Mouse (Mus musculus): Measurements from ENCODE around the gene Rims1. TPM values are rescaled to one million over a fixed set of nuclear protein-coding genes. Genes with fewer than 3 reads are reported as not detected.
A peak's percentile ranks its signal among the peaks of the same experiment; 100 is the strongest.

Gene Rims1
- polyA plus RNA-seq, 1 experiment from 2014 or later, result 1.4 TPM

- no peak for DNase-seq (ENCODE audit: low spot score)
- Histone ChIP-seq H3K9me3 (no peaks in the 10 kb centered on the region), H3K36me3 (replicated peaks) (no peaks in the 10 kb centered on the region), H3K4me1 (no peaks in the 10 kb centered on the region), H3K27ac (replicated peaks) (no peak overlapping the region), H3K27me3 (replicated peaks; ENCODE audit: low read depth, poor library complexity, severe bottlenecking) (no peaks in the 10 kb centered on the region), H3K4me3 (no peak overlapping the region)
- 91% methylated on average over 7 of the region's 7 CpGs for WGBS
Observed at GRCm38 (mm10) chr1:22410173-22410572, 395.6 kb downstream of the Rims1 start.

GRCm38 (mm10) chr1:22386361-22386760 lies 419.4 kb downstream of the Rims1 start:
- peak; percentile 16 for DNase-seq (ENCODE audit: low spot score)
- no peaks in the 10 kb centered on the region for H3K9me3 ChIP-seq
- no peaks in the 10 kb centered on the region for H3K36me3 ChIP-seq (replicated peaks)
- 69% methylated on average over 3 of the region's 3 CpGs for WGBS
- H3K4me1 ChIP-seq, result no peaks in the 10 kb centered on the region
- no peaks in the 10 kb centered on the region for H3K27me3 ChIP-seq (replicated peaks; ENCODE audit: low read depth, poor library complexity, severe bottlenecking)
- no peak overlapping the region for H3K27ac ChIP-seq (replicated peaks)
- H3K4me3 ChIP-seq, result no peak overlapping the region

- Histone ChIP-seq H3K4me1 (no peaks in the 10 kb centered on the region), H3K9me3 (no peaks in the 10 kb centered on the region), H3K27ac (replicated peaks) (no peak overlapping the region), H3K4me3 (no peak overlapping the region), H3K36me3 (replicated peaks) (no peaks in the 10 kb centered on the region), H3K27me3 (replicated peaks; ENCODE audit: low read depth, poor library complexity, severe bottlenecking) (no peaks in the 10 kb centered on the region)
- WGBS, result 70% methylated on average over 5 of the region's 5 CpGs
- no peak for DNase-seq (ENCODE audit: low spot score)
Observed at GRCm38 (mm10) chr1:22377652-22378051, 428.1 kb downstream of the Rims1 start.

- Histone ChIP-seq H3K27me3 (replicated peaks; ENCODE audit: low read depth, poor library complexity, severe bottlenecking) (no peaks in the 10 kb centered on the region), H3K36me3 (replicated peaks) (no peaks in the 10 kb centered on the region), H3K27ac (replicated peaks) (no peak overlapping the region), H3K4me3 (no peak overlapping the region), H3K4me1 (no peaks in the 10 kb centered on the region), H3K9me3 (no peaks in the 10 kb centered on the region)
- no peak for DNase-seq (ENCODE audit: low spot score)
- WGBS, result 53% methylated on average over 6 of the region's 6 CpGs
Observed at GRCm38 (mm10) chr1:22377062-22377461, 428.7 kb downstream of the Rims1 start.

GRCm38 (mm10) chr1:22356209-22356608 lies 449.6 kb downstream of the Rims1 start:
- no peak for DNase-seq (ENCODE audit: low spot score)
- Histone ChIP-seq H3K36me3 (replicated peaks) (no peaks in the 10 kb centered on the region), H3K9me3 (no peaks in the 10 kb centered on the region), H3K27me3 (replicated peaks; ENCODE audit: low read depth, poor library complexity, severe bottlenecking) (no peaks in the 10 kb centered on the region), H3K4me3 (no peak overlapping the region), H3K4me1 (no peaks in the 10 kb centered on the region), H3K27ac (replicated peaks) (no peak overlapping the region)
- 86% methylated on average over 2 of the region's 2 CpGs for WGBS

- no peak overlapping the region for H3K27ac ChIP-seq (replicated peaks)
- no peak overlapping the region for H3K4me3 ChIP-seq
- 68% methylated on average over 4 of the region's 4 CpGs for WGBS
- H3K27me3 ChIP-seq (replicated peaks; ENCODE audit: low read depth, poor library complexity, severe bottlenecking), result no peaks in the 10 kb centered on the region
- no peak for DNase-seq (ENCODE audit: low spot score)
- H3K4me1 ChIP-seq, result no peaks in the 10 kb centered on the region
- no peaks in the 10 kb centered on the region for H3K36me3 ChIP-seq (replicated peaks)
- H3K9me3 ChIP-seq, result no peaks in the 10 kb centered on the region
Observed at GRCm38 (mm10) chr1:22353687-22354086, 452.1 kb downstream of the Rims1 start.

GRCm38 (mm10) chr1:22338914-22339313 lies 466.9 kb downstream of the Rims1 start:
- no peaks in the 10 kb centered on the region for H3K27me3 ChIP-seq (replicated peaks; ENCODE audit: low read depth, poor library complexity, severe bottlenecking)
- H3K4me3 ChIP-seq, result no peak overlapping the region
- WGBS, result 85% methylated on average over 9 of the region's 9 CpGs
- no peaks in the 10 kb centered on the region for H3K4me1 ChIP-seq
- H3K36me3 ChIP-seq (replicated peaks), result no peaks in the 10 kb centered on the region
- no peak for DNase-seq (ENCODE audit: low spot score)
- H3K9me3 ChIP-seq, result no peaks in the 10 kb centered on the region
- H3K27ac ChIP-seq (replicated peaks), result no peak overlapping the region

GRCm38 (mm10) chr1:22320941-22321676 lies 484.7 kb downstream of the Rims1 start:
- Histone ChIP-seq H3K9me3 (no peaks in the 10 kb centered on the region), H3K27ac (replicated peaks) (peak overlapping the region; percentile 21)

GRCm38 (mm10) chr1:22315537-22315936 lies 490.3 kb downstream of the Rims1 start:
- Histone ChIP-seq H3K9me3 (no peaks in the 10 kb centered on the region), H3K4me3 (no peak overlapping the region), H3K36me3 (replicated peaks) (no peaks in the 10 kb centered on the region), H3K27me3 (replicated peaks; ENCODE audit: low read depth, poor library complexity, severe bottlenecking) (no peaks in the 10 kb centered on the region), H3K4me1 (peaks cover 11% of the 10 kb centered on the region), H3K27ac (replicated peaks) (no peak overlapping the region)
- no peak for DNase-seq (ENCODE audit: low spot score)
- WGBS, result 8% methylated on average over 2 of the region's 2 CpGs

More at GRCm38 (mm10) chr1:22320941-22321676, 484.7 kb downstream of the Rims1 start:
- 31% methylated on average over 6 of the region's 6 CpGs for WGBS
- Histone ChIP-seq H3K4me1 (peaks cover 10% of the 10 kb centered on the region), H3K4me3 (no peak overlapping the region), H3K36me3 (replicated peaks) (no peaks in the 10 kb centered on the region), H3K27me3 (replicated peaks; ENCODE audit: low read depth, poor library complexity, severe bottlenecking) (no peaks in the 10 kb centered on the region)
- peak; percentile 14 for DNase-seq (ENCODE audit: low spot score)

- Histone ChIP-seq H3K27me3 (replicated peaks; ENCODE audit: low read depth, poor library complexity, severe bottlenecking) (no peaks in the 10 kb centered on the region), H3K4me1 (peaks cover 11% of the 10 kb centered on the region; the same call in 1 of the 2 replicates), H3K27ac (replicated peaks) (no peak overlapping the region), H3K9me3 (no peaks in the 10 kb centered on the region), H3K4me3 (no peak overlapping the region), H3K36me3 (replicated peaks) (no peaks in the 10 kb centered on the region)
- WGBS, result 87% methylated on average over 7 of the region's 7 CpGs
- no peak for DNase-seq (ENCODE audit: low spot score)
Observed at GRCm38 (mm10) chr1:22311471-22311870, 494.3 kb downstream of the Rims1 start.

GRCm38 (mm10) chr1:22306519-22306918 lies 499.3 kb downstream of the Rims1 start:
- no peaks in the 10 kb centered on the region for H3K4me1 ChIP-seq
- no peaks in the 10 kb centered on the region for H3K36me3 ChIP-seq (replicated peaks)
- WGBS, result 86% methylated on average over 5 of the region's 5 CpGs
- no peak overlapping the region for H3K4me3 ChIP-seq
- no peaks in the 10 kb centered on the region for H3K27me3 ChIP-seq (replicated peaks; ENCODE audit: low read depth, poor library complexity, severe bottlenecking)
- DNase-seq (ENCODE audit: low spot score), result no peak
- no peak overlapping the region for H3K27ac ChIP-seq (replicated peaks)
- no peaks in the 10 kb centered on the region for H3K9me3 ChIP-seq

- DNase-seq (ENCODE audit: low spot score), result no peak
- H3K36me3 ChIP-seq (replicated peaks), result no peaks in the 10 kb centered on the region
- H3K4me1 ChIP-seq, result no peaks in the 10 kb centered on the region
- H3K27me3 ChIP-seq (replicated peaks; ENCODE audit: low read depth, poor library complexity, severe bottlenecking), result no peaks in the 10 kb centered on the region
- 98% methylated on average over 1 of the region's 1 CpGs for WGBS
- no peak overlapping the region for H3K27ac ChIP-seq (replicated peaks)
- no peaks in the 10 kb centered on the region for H3K9me3 ChIP-seq
- no peak overlapping the region for H3K4me3 ChIP-seq
Observed at GRCm38 (mm10) chr1:22305932-22306331, 499.9 kb downstream of the Rims1 start.

- H3K27ac ChIP-seq (replicated peaks), result no peak overlapping the region
- H3K36me3 ChIP-seq (replicated peaks), result no peaks in the 10 kb centered on the region
- H3K4me1 ChIP-seq, result no peaks in the 10 kb centered on the region
- 11% methylated on average over 3 of the region's 3 CpGs for WGBS
- no peaks in the 10 kb centered on the region for H3K9me3 ChIP-seq
- H3K4me3 ChIP-seq, result no peak overlapping the region
- DNase-seq (ENCODE audit: low spot score), result no peak
- no peaks in the 10 kb centered on the region for H3K27me3 ChIP-seq (replicated peaks; ENCODE audit: low read depth, poor library complexity, severe bottlenecking)
Observed at GRCm38 (mm10) chr1:22293953-22294352, 511.8 kb downstream of the Rims1 start.

Measured in embryonic facial prominence, embryonic 10.5 days (tissue).